Mouse (Mus musculus): ENCODE measurements at regions not wholly inside any gene's neighbourhood (a gene's known extent, or its start where the extent isn't known, plus 50 kb on each side); places are given as distances from the start of the nearest gene placed in this dataset.

GRCm38 (mm10) chr12:26903073-26903893 lies 434.3 kb downstream of the Cmpk2 start:
- in situ Hi-C loops (cut with MboI, MseI) = no loop called here

DNA sequence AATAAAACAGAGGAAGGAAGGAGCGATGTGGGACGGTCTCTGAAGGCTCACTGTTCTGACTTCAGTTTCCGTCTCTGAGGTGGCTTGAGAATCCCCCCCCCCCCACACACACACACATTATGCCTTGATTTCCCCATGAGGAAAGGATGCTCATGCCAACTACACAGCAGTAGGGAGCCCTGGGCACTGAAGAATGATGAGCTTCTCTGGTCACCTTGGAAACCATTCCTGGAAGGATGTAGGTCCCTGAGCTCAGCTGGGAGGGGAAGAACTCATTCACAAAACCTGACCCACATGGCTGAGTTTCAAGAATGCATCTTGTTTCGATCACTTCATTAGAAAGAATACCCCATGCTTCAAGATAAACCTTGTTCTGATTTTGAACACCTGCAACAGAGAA lies 422.2 kb downstream of the Cmpk2 start:
- in situ Hi-C loops (cut with MboI, MseI) = no loop called here

DNA sequence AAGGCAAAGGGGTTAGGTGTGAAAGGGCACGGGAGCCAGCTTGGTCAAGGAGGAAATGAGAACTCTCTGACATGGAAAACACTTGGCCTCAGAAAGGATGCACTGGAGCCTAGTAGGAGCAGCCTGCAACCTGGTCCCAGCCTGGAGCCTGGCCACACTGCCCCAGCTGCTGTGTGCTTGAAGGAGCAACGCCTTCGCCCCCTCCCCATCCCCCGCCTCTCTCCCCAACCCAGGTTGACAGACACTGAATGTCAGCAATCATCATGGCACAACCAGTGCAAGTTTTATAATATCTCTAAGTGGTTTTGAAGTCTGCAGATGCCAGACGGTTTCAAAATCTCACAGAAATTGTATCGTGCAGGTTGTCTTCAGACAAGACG lies 417.6 kb downstream of the Cmpk2 start:
- in situ Hi-C loops (cut with MboI, MseI) = no loop called here

DNA sequence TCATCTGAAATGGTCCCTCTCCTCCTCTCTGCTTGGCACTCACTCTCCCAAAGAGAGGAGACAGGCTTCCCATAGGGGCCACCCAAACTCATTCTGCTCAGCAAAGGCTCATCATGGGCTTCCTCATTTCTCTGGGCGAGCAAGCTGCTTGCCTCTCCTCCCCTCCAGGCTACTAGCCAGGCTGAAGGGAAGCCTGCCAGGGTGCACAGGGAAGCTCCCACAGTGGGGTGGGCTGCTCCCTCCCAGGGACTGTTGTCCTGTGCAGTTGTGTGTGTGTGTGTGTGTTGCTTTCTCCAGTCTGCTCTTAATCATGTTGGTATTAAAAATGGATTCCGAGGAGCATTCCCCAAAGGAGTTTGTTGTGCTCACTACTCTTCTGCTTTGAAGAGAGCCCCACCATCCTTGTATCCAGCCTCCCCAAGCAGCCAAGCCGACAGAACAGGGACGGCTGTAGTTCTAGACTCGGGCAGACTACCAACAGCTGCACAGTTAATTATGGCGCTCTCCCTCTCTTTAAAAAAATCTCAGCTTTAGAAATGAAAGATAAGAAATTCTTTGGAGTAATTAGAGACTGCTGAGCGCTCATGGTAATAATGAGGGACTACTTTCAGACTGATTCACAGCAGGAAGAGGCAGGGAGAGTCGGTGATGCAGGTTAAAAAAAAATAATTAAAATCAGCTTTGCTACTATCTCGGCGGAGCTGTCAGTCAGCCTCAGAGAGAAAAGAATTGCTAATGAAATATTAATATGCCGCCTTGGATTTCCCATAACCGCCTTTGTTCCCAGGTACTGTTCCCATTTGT lies 417.0 kb downstream of the Cmpk2 start:
- in situ Hi-C loops (cut with MboI, MseI) = no loop called here

DNA sequence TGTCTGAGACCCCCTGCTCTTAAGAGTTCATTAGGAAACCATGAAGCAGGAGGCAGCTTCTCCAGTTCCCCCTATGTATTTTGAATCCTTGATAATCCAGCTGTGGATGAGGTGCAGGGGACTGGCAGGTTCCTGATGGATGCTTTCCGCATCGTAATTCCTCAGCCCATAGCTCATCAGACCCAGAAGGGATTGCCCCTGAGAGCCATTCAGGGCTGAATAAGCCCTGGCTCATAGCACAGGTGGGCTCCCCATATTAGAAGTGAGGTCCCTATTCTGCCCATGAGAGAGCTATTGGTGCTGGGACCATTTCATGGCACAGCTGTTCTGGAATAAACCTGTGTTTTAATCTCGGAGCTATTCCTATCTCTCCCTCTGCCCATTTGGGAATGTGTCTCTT lies 416.1 kb downstream of the Cmpk2 start:
- in situ Hi-C loops (cut with MboI, MseI) = no loop called here

DNA sequence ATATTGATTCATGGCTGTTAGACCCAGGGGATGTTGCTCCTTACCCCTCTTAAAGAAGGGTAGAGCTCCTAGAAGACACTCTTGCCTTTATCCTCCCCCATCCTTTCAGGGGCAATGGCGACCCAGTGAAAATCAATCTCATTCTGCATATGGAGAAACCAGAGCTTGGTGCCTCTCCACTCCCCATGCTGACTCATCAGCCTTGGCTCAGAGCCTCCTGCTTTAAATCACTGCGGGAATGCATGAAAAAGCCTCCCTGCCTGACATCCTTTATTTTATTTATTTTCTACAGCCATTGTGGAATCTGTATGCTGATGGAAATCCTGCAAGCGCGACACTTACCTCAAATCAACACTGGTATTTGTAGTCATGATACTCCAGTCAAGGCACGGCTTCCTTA lies 415.2 kb downstream of the Cmpk2 start:
- in situ Hi-C loops (cut with MboI, MseI) = no loop called here

- in situ Hi-C loops (cut with MboI, MseI) = no loop called here
Measured at GRCm38 (mm10) chr12:26877691-26878121, 408.7 kb downstream of the Cmpk2 start.

DNA sequence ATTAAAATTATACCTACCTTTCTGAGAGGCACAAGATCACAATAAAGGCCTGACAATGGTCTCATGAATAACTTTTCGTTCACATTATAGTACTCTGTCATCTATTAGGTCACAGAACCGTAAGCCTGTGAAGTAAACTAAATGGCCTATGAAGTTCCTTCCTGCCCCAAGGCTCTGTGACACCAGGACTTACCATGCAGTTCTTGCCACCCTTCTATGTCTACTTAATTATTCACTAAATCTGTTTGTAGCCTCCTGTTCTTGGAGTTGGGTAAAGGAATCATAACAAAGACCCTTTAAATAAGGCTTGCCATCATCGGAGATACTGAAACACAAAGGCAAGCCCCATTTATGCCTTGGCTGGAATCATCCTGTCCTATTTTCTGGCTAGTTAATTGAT lies 408.3 kb downstream of the Cmpk2 start:
- in situ Hi-C loops (cut with MboI, MseI) = no loop called here

GRCm38 (mm10) chr12:26872466-26872865 lies 403.5 kb downstream of the Cmpk2 start:
- in situ Hi-C loops (cut with MboI, MseI) = no loop called here

DNA sequence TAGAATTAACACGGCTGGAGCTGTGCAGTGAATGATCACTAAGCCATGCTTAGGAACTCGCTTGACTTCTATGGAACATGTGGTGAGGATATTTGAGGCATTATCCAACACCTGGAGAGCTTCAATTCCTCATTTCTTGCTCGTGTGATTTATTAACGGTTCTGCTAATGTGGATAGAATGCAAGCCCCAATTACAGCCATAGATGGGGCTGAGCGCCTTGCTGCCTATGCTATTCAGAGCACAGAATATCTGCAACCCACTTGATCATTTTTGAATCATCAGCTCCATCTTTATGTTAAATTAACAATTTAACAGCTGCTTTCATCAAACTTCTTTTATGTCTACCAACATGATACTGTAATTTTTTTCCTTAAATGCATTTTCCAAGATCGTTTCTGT lies 398.7 kb downstream of the Cmpk2 start:
- in situ Hi-C loops (cut with MboI, MseI) = no loop called here

DNA sequence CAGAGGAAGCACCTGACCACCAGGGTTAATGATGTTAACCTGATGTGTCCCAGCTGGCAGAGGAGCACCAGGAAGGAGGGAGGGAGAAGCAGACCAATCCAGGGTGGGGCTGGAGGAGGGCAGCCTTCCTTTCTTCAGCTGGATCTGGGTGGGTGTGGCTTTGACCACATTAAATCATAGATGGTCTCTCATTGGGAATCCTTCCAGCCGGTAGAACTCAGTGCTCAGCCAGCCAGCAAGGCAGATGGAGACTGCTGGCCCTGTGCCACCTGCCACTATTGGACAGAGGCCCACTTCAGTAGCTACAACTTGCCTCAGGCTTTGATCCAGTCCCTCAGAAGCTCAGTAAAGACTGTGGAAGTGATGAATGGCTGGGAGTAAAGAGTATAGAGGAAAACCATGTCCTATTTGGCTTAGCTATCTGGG lies 386.1 kb downstream of the Cmpk2 start:
- in situ Hi-C loops (cut with MboI, MseI) = no loop called here

- in situ Hi-C loops (cut with MboI, MseI) = no loop called here
Measured at GRCm38 (mm10) chr12:26844917-26845316, 375.9 kb downstream of the Cmpk2 start.

DNA sequence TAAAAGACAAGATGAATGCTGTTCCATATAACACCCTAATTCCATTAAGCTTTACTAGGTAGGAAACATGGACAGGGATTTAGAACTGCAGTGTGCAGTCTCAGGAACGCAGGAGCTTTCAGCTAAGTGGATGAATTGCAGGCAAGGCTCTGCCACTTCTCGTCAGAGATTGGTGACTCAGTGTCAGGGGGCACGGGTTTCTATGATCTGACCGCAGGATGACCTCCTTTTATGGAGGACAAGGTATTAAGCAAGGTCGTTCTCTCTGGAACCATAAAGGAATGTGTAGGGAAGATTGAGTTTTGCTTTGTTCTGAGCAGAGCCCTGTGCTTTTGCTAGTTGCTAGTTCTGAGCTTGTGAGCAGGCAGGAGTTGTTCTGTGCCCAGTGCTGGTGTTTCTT lies 373.7 kb downstream of the Cmpk2 start:
- in situ Hi-C loops (cut with MboI, MseI) = no loop called here

DNA sequence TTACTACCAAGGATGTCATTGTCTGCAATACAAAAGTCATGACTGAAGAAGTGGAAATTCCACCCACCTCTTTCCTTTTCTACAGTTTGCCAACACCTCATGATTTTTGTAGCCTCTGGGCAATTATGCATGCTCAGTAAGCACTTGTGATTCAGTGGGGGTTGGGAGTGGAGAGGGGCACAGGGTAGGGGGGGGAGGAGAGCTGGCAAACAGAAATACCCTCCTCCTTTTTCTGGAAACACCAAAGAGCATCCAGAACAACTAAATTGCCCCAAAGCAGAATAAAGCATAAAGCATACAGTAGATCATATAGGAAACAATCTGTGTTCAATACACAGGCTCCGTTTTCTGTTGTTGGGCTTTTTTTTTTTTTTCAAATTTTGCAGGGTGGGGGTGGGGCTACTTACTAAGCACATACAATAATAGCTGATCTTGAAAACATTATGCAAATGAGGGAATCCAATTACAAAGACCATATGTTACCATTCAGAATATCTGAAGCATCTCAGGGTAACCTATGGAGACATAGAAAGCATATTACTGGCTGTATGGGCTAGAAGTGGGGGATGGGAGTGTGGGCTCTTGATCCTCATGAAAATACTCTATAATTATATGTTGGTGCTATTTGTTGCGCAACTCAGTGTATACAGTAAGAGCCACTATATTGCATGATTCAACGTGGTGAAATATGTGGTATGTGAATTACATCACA lies 352.4 kb downstream of the Cmpk2 start:
- in situ Hi-C loops (cut with MboI, MseI) = no loop called here

DNA sequence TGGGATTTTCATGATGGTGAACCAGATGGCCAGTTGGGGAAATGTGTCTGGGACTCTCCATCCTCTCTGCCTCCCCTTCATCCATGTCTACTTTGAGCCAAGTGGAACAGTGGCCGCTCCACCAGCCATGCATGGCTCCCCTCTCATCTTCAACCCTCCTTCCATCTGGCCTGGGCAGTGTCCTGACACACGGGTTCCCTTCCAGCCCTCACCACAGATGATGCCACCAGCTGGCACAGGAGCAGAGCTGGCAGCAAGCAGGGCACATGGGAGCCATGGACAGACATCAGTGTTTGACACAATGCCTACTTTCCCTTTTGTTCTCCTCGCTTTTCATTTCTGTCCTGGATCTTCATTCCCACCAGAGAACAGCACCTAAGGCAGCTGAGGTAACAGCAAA lies 348.9 kb downstream of the Cmpk2 start:
- in situ Hi-C loops (cut with MboI, MseI) = no loop called here

DNA sequence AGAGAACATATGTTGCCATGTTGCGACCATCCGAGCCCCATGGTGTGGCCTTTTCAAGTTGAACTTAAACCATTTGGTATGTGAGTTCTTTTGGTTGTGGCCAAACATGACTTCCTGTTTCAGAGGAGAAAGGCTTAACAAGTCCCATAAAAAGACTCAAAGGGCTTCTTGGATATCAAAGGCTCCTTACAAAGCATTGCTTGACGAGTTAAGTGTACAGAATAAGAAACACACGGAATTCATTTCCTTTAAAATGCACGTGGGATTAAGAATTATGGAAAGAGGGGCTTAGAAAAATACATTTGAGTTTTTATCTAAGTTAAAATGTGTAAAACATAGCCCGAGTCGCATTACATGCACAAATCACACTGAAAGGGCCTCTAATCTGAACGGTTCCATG lies 346.8 kb downstream of the Cmpk2 start:
- in situ Hi-C loops (cut with MboI, MseI) = no loop called here

- in situ Hi-C loops (cut with MboI, MseI) = no loop called here
Measured at GRCm38 (mm10) chr12:26810565-26811177, 341.7 kb downstream of the Cmpk2 start.

GRCm38 (mm10) chr12:26809670-26810069 lies 340.7 kb downstream of the Cmpk2 start:
- in situ Hi-C loops (cut with MboI, MseI) = no loop called here

- in situ Hi-C loops (cut with MboI, MseI) = no loop called here
Measured at GRCm38 (mm10) chr12:26802542-26802941, 333.5 kb downstream of the Cmpk2 start.

DNA sequence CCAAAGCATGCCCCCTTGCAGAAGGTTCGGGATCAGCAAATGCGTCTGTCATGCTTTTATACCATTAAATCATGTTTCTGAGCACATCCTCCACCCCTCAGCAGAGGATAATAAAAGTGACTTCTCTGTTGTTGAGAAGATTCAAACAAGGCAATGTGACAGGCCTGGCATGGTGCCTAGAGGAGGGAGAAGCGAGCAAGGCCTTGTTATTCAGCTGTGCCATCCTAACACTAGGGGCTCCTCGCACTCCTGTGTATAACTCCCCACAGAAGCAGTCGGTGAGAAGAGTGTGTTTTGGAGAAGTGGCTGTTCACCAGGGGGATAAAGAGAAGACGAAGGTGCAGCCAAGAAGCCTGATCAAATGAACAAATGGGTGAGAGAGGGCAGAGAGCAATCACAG lies 330.3 kb downstream of the Cmpk2 start:
- in situ Hi-C loops (cut with MboI, MseI) = no loop called here

GRCm38 (mm10) chr12:26796367-26796766 lies 327.4 kb downstream of the Cmpk2 start:
- in situ Hi-C loops (cut with MboI, MseI) = no loop called here

DNA sequence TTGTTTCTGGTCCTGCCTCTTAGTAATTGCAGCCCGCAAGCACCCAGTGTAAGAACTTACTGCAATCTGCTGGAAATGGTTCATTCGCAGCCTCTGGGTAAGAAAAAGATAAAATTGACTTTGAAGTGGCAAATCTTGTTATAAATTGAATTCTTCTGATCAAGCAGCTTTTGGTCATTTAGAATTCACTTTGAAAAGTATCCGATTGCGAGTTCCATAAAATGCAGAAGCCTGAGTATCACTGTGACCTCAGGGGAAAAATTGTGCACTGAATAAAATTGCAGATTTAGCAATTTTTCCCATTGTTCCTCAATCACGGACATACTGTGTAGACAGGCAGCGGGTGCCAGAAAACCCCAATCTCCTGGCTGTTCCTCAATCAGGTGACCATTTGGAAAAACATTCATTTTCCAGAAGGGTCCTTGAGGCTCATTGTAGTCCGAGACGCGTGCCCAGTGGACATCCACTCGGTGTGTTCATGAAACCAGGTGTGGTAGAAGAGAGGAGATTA lies 320.4 kb downstream of the Cmpk2 start:
- in situ Hi-C loops (cut with MboI, MseI) = no loop called here

Measured in regulatory T cell (primary cell).